ENCODE assay signal across 9 mouse cellular contexts in genomic region chr3:41284897-41285296, GRCm38 (mm10).
DNase-seq lines count a peak whose midpoint lies in the region; ATAC-seq and TF ChIP-seq lines count a peak whose summit lies in the region.
"Had no signal": no experiment of that assay in that cellular context is flagged by ENCODE, and none has a peak within 500 bp of the region (broad histone marks: within the 10 kb centered on the region; RNA-seq: fewer than 3 reads in every experiment).

No protein-coding gene starts in this region.

- peak overlapping the region; percentile 18; the same call in 1 of the 2 replicates for H3K4me2 ChIP-seq in embryonic facial prominence, embryonic 13.5 days
- H3K4me2 ChIP-seq in hindbrain, embryonic 12.5 days (replicated peaks) = peak overlapping the region; percentile 15; the same call in 1 of the 2 replicates
- H3K4me2 ChIP-seq in midbrain, postnatal 0 days (ENCODE audit: low read depth, low read length, poor library complexity, severe bottlenecking) = no peak overlapping the region

- H3K4me1 ChIP-seq in embryonic facial prominence, embryonic 13.5 days = peaks cover 26% of the 10 kb centered on the region
- peaks cover 10% of the 10 kb centered on the region; the same call in 1 of the 2 replicates for H3K4me1 ChIP-seq in hindbrain, embryonic 12.5 days
- peaks cover 39% of the 10 kb centered on the region for H3K4me1 ChIP-seq in limb, embryonic 10.5 days
- H3K4me1 ChIP-seq in midbrain, postnatal 0 days (ENCODE audit: insufficient read depth, low read length) = no peaks in the 10 kb centered on the region
- H3K4me1 ChIP-seq: megakaryocyte, embryonic 14.5 days had no signal

- H3K9me3 ChIP-seq in embryonic facial prominence, embryonic 13.5 days = no peaks in the 10 kb centered on the region
- no peaks in the 10 kb centered on the region for H3K9me3 ChIP-seq in hindbrain, embryonic 12.5 days (replicated peaks)
- H3K9me3 ChIP-seq in limb, embryonic 10.5 days (replicated peaks) = no peaks in the 10 kb centered on the region
- no peaks in the 10 kb centered on the region for H3K9me3 ChIP-seq in midbrain, postnatal 0 days (ENCODE audit: low read length)

- no peaks in the 10 kb centered on the region for H3K27me3 ChIP-seq in embryonic facial prominence, embryonic 13.5 days
- H3K27me3 ChIP-seq in hindbrain, embryonic 12.5 days = no peaks in the 10 kb centered on the region
- no peaks in the 10 kb centered on the region for H3K27me3 ChIP-seq in limb, embryonic 10.5 days (ENCODE audit: low read depth, poor library complexity, severe bottlenecking)
- H3K27me3 ChIP-seq in midbrain, postnatal 0 days (ENCODE audit: insufficient read depth, low read length) = no peaks in the 10 kb centered on the region
- H3K27me3 ChIP-seq: megakaryocyte, embryonic 14.5 days had no signal

- no peaks in the 10 kb centered on the region for H3K36me3 ChIP-seq in embryonic facial prominence, embryonic 13.5 days
- H3K36me3 ChIP-seq in hindbrain, embryonic 12.5 days = no peaks in the 10 kb centered on the region
- no peaks in the 10 kb centered on the region for H3K36me3 ChIP-seq in limb, embryonic 10.5 days
- H3K36me3 ChIP-seq in midbrain, postnatal 0 days (ENCODE audit: insufficient read depth, low read length) = no peaks in the 10 kb centered on the region

- no peak overlapping the region for H3K9ac ChIP-seq in embryonic facial prominence, embryonic 13.5 days
- no peak overlapping the region for H3K9ac ChIP-seq in hindbrain, embryonic 12.5 days
- H3K9ac ChIP-seq in midbrain, postnatal 0 days (replicated peaks; ENCODE audit: low read length, poor library complexity, severe bottlenecking) = no peak overlapping the region

- no peak overlapping the region for H3K4me3 ChIP-seq in embryonic facial prominence, embryonic 13.5 days
- no peak overlapping the region for H3K4me3 ChIP-seq in hindbrain, embryonic 12.5 days
- no peak overlapping the region for H3K4me3 ChIP-seq in limb, embryonic 10.5 days
- H3K4me3 ChIP-seq in midbrain, postnatal 0 days (ENCODE audit: low read depth, low read length) = no peak overlapping the region
- H3K4me3 ChIP-seq: megakaryocyte, embryonic 14.5 days had no signal

- DNase-seq in right cerebral cortex, adult 18-20 months = peak; percentile 40
- no peak for DNase-seq in right cerebral cortex, postnatal 14 days
- peak; percentile 68 for DNase-seq in limb, embryonic 10.5 days (ENCODE audit: low spot score)
- peak; percentile 50 for DNase-seq in midbrain, postnatal 0 days (ENCODE audit: low spot score)
- DNase-seq in thymus, postnatal 0 days (ENCODE audit: low spot score) = no peak
- no peak for DNase-seq in cerebellum, postnatal 25 days

- no peak for ATAC-seq in embryonic facial prominence, embryonic 13.5 days (ENCODE audit: insufficient number of reproducible peaks, insufficient read depth, low FRiP score, low TSS enrichment, low read depth)
- ATAC-seq in hindbrain, embryonic 12.5 days (ENCODE audit: low FRiP score) = peak; percentile 40; the same call in 1 of the 2 replicates
- ATAC-seq in midbrain, postnatal 0 days (ENCODE audit: low FRiP score) = 0 out of 2 replicates have a peak, but pooled peaks have one; percentile 31

- no peak for TF ChIP-seq CTCF in midbrain, postnatal 0 days (IDR thresholded peaks at IDR 0.05)

- H3K27ac ChIP-seq in embryonic facial prominence, embryonic 13.5 days = no peak overlapping the region; the same call in 1 of the 2 replicates
- H3K27ac ChIP-seq in hindbrain, embryonic 12.5 days = 0 out of 2 replicates have a peak overlapping the region, but pooled peaks have one; percentile 44
- peak overlapping the region; percentile 81 for H3K27ac ChIP-seq in limb, embryonic 10.5 days
- no peak overlapping the region for H3K27ac ChIP-seq in midbrain, postnatal 0 days (ENCODE audit: low read depth, low read length)

- 17% methylated on average over 13 of the region's 13 CpGs for WGBS in embryonic facial prominence, embryonic 13.5 days
- 34% methylated on average over 13 of the region's 13 CpGs for WGBS in hindbrain, embryonic 12.5 days
- WGBS in limb, embryonic 10.5 days = 9% methylated on average over 13 of the region's 13 CpGs
- WGBS in midbrain, postnatal 0 days = 54% methylated on average over 13 of the region's 13 CpGs

Comparison
In these comparisons a context has a peak if more than half of its experiments do, and no peak if none do; other contexts are left out.
1. DNase-seq: peak in right cerebral cortex, adult 18-20 months (single experiment), limb, embryonic 10.5 days (single experiment) and midbrain, postnatal 0 days (single experiment); none in right cerebral cortex, postnatal 14 days (single experiment), thymus, postnatal 0 days (single experiment) and cerebellum, postnatal 25 days (0 of 2).
2. H3K27ac ChIP-seq: peak in hindbrain, embryonic 12.5 days (single experiment) and limb, embryonic 10.5 days (single experiment); none in embryonic facial prominence, embryonic 13.5 days (single experiment) and midbrain, postnatal 0 days (single experiment).